Mouse (Mus musculus): ENCODE data around the gene Caap1. TPM values are rescaled to one million over a fixed set of nuclear protein-coding genes. Genes with fewer than 3 reads are reported as not detected.

Gene Caap1
- polyA plus RNA-seq (2015; fragmentation: Nextera tagmentation; extraction: Ambion mirVana) = 11.8 and 15.7 TPM in 2 replicates

GRCm38 (mm10) chr4:94556265-94557054 is at the start of gene Caap1, which contains the start of gene Gm10306:
Caap1 (minus strand) TSS chr4:94556796.
Gm10306 (plus strand) TSS chr4:94556546.
- Histone ChIP-seq H3K9me3 (replicated peaks) (no peaks in the 10 kb centered on the region), H3K27me3 (no peaks in the 10 kb centered on the region), H3K27ac (peak within 1 kb of the TSS; percentile 84), H3K9ac (peak within 1 kb of the TSS; percentile 88), H3K36me3 (no peaks in the 10 kb centered on the region), H3K4me2 (peak within 1 kb of the TSS; percentile 71), H3K4me3 (replicated peaks) (peak within 1 kb of the TSS; percentile 95), H3K4me1 (replicated peaks) (peaks cover 18% of the 10 kb centered on the region)
- ATAC-seq (ENCODE audit: low read depth) (peak; percentile 95), DNase-seq (peak; percentile 87)
- WGBS (ENCODE audit: insufficient replicate concordance) = 1% methylated on average over 83 of the region's 83 CpGs

DNA sequence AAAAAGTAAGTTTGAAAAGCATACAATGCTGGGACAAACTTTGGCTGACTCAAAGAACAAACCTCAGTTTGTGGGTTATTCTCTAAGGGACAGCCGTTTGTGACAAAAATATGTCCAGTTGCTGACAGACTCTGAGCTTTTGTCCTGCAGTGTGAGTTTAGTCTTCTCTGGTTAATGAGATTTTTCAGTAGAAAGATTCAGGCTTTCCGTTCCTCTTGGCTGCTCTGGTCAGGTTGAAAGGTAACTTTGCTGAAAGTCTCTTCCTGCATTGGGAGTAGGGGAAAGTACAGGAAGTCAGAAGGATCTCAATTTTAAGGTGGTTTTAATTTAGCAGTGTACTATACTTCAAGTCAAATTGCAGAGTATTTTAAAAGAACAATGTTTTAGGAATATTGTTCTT is 49.0 kb upstream of the Caap1 start:
- no peaks in the 10 kb centered on the region for H3K36me3 ChIP-seq
- H3K9me3 ChIP-seq (replicated peaks) = no peaks in the 10 kb centered on the region
- peaks cover 33% of the 10 kb centered on the region for H3K4me1 ChIP-seq (replicated peaks)
- H3K4me3 ChIP-seq (replicated peaks) = no peak overlapping the region
- no peak overlapping the region for H3K27ac ChIP-seq
- no peak overlapping the region for H3K4me2 ChIP-seq
- no peaks in the 10 kb centered on the region for H3K27me3 ChIP-seq
- DNase-seq = no peak
- 72% methylated on average over 2 of the region's 2 CpGs for WGBS (ENCODE audit: insufficient replicate concordance)
- no peak for ATAC-seq (ENCODE audit: low read depth)
- no peak overlapping the region for H3K9ac ChIP-seq

GRCm38 (mm10) chr4:94604452-94605019 is 47.9 kb upstream of the Caap1 start:
- peak overlapping the region; percentile 93; the same call in 1 of the 2 replicates for H3K9ac ChIP-seq
- ATAC-seq (ENCODE audit: low read depth) (no peak), DNase-seq (no peak)
- 55% methylated on average over 2 of the region's 2 CpGs for WGBS (ENCODE audit: insufficient replicate concordance)
- peak overlapping the region; percentile 99; the same call in 1 of the 2 replicates for H3K4me3 ChIP-seq (replicated peaks)
- H3K27me3 ChIP-seq = no peaks in the 10 kb centered on the region
- H3K4me2 ChIP-seq = peak overlapping the region; percentile 85
- no peaks in the 10 kb centered on the region for H3K9me3 ChIP-seq (replicated peaks)
- no peak overlapping the region for H3K27ac ChIP-seq
- H3K36me3 ChIP-seq = no peaks in the 10 kb centered on the region
- H3K4me1 ChIP-seq (replicated peaks) = peaks cover 32% of the 10 kb centered on the region

- under 1% methylated on average over 60 of the region's 61 CpGs for WGBS (ENCODE audit: insufficient replicate concordance)
- H3K9me3 ChIP-seq (replicated peaks) = no peaks in the 10 kb centered on the region
Measured at GRCm38 (mm10) chr4:94603031-94603629, 46.5 kb upstream of the Caap1 start, which contains the start of gene Plaa. Plaa (minus strand) TSS chr4:94603244.

DNA sequence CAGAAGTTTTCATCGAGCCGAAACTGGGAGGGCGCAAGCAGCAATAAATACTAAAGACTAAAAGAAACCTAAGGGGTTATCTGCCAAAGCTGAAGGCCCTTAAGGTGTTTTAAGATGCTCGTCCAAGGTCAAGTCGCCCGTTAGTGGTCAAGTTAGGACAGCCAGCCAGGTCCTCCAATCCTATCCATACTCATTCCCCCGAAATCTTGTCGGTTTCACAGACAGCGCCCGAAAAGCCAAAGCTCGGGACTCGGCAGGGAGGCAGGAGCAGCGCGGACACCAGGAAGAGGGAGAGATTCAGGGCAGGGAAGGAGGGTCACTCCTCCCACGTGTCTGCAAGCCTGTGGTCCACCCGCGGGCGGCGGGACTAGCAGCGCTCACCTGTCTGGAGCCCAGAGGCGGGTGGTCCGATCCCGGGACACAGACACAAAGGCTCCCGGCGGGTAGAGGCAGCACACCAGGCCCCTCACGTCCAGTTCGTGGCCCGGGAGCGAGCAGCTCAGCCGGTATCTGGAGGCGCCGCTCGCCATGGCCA is 46.0 kb upstream of the Caap1 start:
- WGBS (ENCODE audit: insufficient replicate concordance) = 0% methylated on average over 33 of the region's 33 CpGs
- peak overlapping the region; percentile 84 for H3K27ac ChIP-seq

More at GRCm38 (mm10) chr4:94603031-94603629, 46.5 kb upstream of the Caap1 start, which contains the start of gene Plaa:
- DNase-seq (peak; percentile 82), ATAC-seq (ENCODE audit: low read depth) (peak; percentile 98)
- Histone ChIP-seq H3K27me3 (no peaks in the 10 kb centered on the region), H3K4me2 (peak within 1 kb of the TSS; percentile 85), H3K4me1 (replicated peaks) (peaks cover 32% of the 10 kb centered on the region), H3K4me3 (replicated peaks) (peak within 1 kb of the TSS; percentile 99), H3K36me3 (no peaks in the 10 kb centered on the region), H3K9ac (peak within 1 kb of the TSS; percentile 93), H3K27ac (peak within 1 kb of the TSS; percentile 84)

GRCm38 (mm10) chr4:94601395-94601794 is 44.8 kb upstream of the Caap1 start:
- no peaks in the 10 kb centered on the region for H3K9me3 ChIP-seq (replicated peaks)
- DNase-seq (no peak), ATAC-seq (ENCODE audit: low read depth) (no peak)
- H3K4me3 ChIP-seq (replicated peaks) = peak overlapping the region; percentile 99
- peak overlapping the region; percentile 85 for H3K4me2 ChIP-seq
- no peaks in the 10 kb centered on the region for H3K27me3 ChIP-seq
- no peaks in the 10 kb centered on the region for H3K36me3 ChIP-seq
- peaks cover 32% of the 10 kb centered on the region for H3K4me1 ChIP-seq (replicated peaks)
- H3K27ac ChIP-seq = no peak overlapping the region
- 75% methylated on average over 4 of the region's 4 CpGs for WGBS (ENCODE audit: insufficient replicate concordance)
- 0 out of 2 replicates have a peak overlapping the region, but pooled peaks have one; percentile 93 for H3K9ac ChIP-seq

More for the DNA sequence above, 46.0 kb upstream of the Caap1 start:
- Histone ChIP-seq H3K27me3 (no peaks in the 10 kb centered on the region), H3K4me2 (peak overlapping the region; percentile 85), H3K9ac (peak overlapping the region; percentile 93), H3K9me3 (replicated peaks) (no peaks in the 10 kb centered on the region), H3K36me3 (no peaks in the 10 kb centered on the region), H3K4me1 (replicated peaks) (peaks cover 32% of the 10 kb centered on the region), H3K4me3 (replicated peaks) (peak overlapping the region; percentile 99)
- ATAC-seq (ENCODE audit: low read depth) (peak; percentile 75), DNase-seq (no peak)

DNA sequence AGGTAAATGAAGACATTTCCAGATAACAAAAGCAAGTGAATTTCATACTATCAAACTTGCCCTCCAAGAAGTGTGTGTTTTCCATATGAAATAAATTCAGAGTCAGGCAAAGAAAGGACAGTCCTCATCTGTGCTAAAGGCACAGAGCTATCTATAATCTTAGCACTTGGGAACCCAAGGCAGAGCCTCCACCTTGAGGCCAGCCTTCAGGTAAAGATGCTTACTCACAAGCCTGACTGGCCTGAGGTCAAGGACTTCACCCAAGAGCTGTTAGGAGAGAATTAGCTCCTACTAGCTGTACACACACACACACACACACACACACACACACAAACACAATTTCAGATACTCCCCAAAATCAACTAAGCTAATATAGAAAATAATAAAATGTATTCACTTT is 36.1 kb upstream of the Caap1 start:
- Histone ChIP-seq H3K4me2 (no peak overlapping the region), H3K9me3 (replicated peaks) (no peaks in the 10 kb centered on the region), H3K9ac (no peak overlapping the region), H3K27me3 (no peaks in the 10 kb centered on the region), H3K4me1 (replicated peaks) (peaks cover 26% of the 10 kb centered on the region), H3K27ac (no peak overlapping the region), H3K4me3 (replicated peaks) (no peak overlapping the region), H3K36me3 (0 out of 2 replicates have a peak, but pooled peaks cover 5% of the 10 kb centered on the region)
- DNase-seq (no peak), ATAC-seq (ENCODE audit: low read depth) (no peak)

DNA sequence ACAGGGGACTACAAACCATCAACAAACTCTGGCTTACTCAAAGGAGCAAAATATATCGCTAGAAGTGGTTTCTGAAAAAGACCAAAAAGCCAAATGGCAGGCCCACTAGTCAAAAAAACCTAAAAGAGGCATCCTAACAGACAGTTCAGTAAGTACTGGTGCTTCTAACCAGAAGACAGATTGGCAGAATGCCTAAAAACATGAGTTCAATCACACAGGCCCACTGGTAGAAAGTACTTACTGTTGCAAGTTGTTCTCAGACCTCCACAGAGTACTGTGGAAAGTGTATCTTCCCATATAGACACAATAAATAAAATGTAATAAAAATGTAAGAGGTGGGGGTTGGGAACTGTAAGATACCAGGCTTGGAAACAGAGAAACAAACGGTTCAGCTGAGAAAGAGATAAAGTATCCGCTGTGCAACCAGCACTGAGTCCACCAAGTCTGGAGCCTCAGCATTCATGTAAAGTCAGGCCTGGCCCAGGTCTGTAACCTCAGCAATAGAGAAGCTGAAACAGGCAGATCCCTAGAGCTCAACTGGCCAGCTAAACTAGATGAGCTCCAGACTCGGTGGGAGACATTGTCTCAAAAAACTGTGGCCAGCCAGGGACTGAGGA is 35.3 kb upstream of the Caap1 start:
- H3K4me3 ChIP-seq (replicated peaks) = no peak overlapping the region
- no peak overlapping the region for H3K4me2 ChIP-seq
- 40% methylated on average over 4 of the region's 4 CpGs for WGBS (ENCODE audit: insufficient replicate concordance)
- H3K36me3 ChIP-seq = 0 out of 2 replicates have a peak, but pooled peaks cover 5% of the 10 kb centered on the region
- peaks cover 26% of the 10 kb centered on the region for H3K4me1 ChIP-seq (replicated peaks)
- DNase-seq = no peak
- no peaks in the 10 kb centered on the region for H3K27me3 ChIP-seq
- H3K27ac ChIP-seq = no peak overlapping the region
- no peak for ATAC-seq (ENCODE audit: low read depth)
- no peaks in the 10 kb centered on the region for H3K9me3 ChIP-seq (replicated peaks)
- H3K9ac ChIP-seq = no peak overlapping the region; the same call in 1 of the 2 replicates

- Histone ChIP-seq H3K4me3 (replicated peaks) (no peak overlapping the region), H3K9ac (no peak overlapping the region), H3K4me1 (replicated peaks) (no peaks in the 10 kb centered on the region), H3K9me3 (replicated peaks) (no peaks in the 10 kb centered on the region), H3K36me3 (peaks cover 39% of the 10 kb centered on the region), H3K4me2 (no peak overlapping the region), H3K27me3 (no peaks in the 10 kb centered on the region), H3K27ac (no peak overlapping the region)
- no peak for DNase-seq
- WGBS (ENCODE audit: insufficient replicate concordance) = 80% methylated on average over 4 of the region's 4 CpGs
- no peak for ATAC-seq (ENCODE audit: low read depth)
Measured at GRCm38 (mm10) chr4:94572677-94573076, 16.1 kb upstream of the Caap1 start.

GRCm38 (mm10) chr4:94564297-94564696 is 7.7 kb upstream of the Caap1 start:
- Histone ChIP-seq H3K27ac (no peak overlapping the region), H3K27me3 (no peaks in the 10 kb centered on the region), H3K4me1 (replicated peaks) (peaks cover 8% of the 10 kb centered on the region), H3K4me2 (no peak overlapping the region), H3K9me3 (replicated peaks) (no peaks in the 10 kb centered on the region), H3K36me3 (peaks cover 7% of the 10 kb centered on the region; the same call in 1 of the 2 replicates), H3K9ac (no peak overlapping the region), H3K4me3 (replicated peaks) (no peak overlapping the region)
- peak; percentile 73 for ATAC-seq (ENCODE audit: low read depth)
- no peak for DNase-seq

Data from liver, embryonic 13.5 days (tissue).